Mouse (Mus musculus): ENCODE data around the gene Krtap16-1.

Krtap16-1 gene

DNA sequence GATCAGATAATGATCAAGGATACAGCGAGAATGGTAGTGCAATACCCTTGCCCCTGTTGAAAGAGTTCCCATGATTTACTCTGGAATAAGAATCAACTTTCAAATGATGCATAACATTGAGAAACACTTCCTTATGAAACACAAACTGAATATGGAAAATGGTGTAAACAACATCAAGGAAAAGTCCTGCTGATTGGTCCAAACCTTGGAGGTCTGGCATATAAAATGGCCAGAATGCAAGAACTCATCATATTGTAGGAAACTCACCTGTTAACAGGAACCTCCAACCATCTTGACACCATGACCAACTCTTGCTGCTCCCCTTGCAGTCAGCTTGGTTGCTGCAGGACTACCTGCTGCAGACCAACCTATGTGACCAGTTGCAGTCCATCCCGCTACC lies 38.2 kb downstream of the Krtap16-1 start, which contains the start of gene Krtap9-5:
Krtap9-5 (plus strand) TSS at position 301 of the 400 bp plus-strand sequence.
- no peak for DNase-seq (ENCODE audit: low spot score)

DNA sequence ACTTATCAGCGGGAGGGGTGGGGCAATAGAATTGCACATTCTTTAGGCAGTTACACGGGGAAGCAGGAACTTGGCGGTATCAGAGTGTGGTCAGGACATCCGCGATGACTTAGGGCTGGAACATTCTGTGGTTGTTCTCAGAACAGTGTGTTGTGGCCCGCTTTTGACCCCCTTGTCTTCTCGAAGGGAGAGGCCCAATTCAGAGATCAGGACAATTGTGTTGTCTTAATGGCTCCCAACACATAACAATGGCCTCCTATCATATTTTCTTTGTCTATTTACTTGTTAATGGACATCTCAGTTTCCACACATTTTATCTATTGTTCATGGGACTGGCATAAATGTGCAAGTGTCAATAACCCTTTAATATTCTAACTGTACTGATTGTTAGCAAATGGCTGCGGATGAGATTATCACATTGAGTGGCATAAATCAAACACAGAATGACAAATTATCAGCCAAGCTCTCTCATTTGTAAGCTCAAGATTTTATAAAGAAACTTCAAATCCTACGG lies 48.6 kb downstream of the Krtap16-1 start:
- no peak for DNase-seq (ENCODE audit: low spot score)

DNA sequence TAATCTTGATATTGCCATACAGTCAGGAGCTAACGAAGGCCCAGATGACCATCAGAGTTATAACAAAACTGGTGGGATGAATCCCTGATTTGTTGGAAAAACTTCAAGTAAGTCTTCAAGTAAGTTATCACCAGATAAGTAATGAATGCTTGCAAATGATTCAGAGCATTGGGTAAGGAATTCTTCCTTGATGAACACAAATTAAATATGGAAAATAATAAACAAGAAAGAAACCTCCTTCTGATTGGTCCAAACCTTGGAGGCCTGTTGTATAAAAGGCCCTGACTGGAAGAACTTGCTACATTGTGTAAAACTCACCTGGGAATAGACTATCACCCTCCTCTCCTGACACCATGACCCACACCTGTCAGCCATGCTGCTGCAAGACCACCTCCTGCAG lies 50.4 kb downstream of the Krtap16-1 start, which contains the start of gene Krtap31-2:
Krtap31-2 (plus strand) TSS at position 301 of the 400 bp plus-strand sequence.
- no peak for DNase-seq (ENCODE audit: low spot score)

Measured in adipocyte (in vitro differentiated cells).